Mouse (Mus musculus) C2C12 (cell line): ENCODE measurements at regions not wholly inside any gene's neighbourhood (a gene's known extent, or its start where the extent isn't known, plus 50 kb on each side); places are given as distances from the start of the nearest gene placed in this dataset.

ENCODE experiments used
- H3K27me3 ChIP-seq: one replicate; pipeline ENCODE4 v1.6.1; 2011; ENCODE audit not compliant: control insufficient read depth, insufficient read depth, insufficient read length
- H3K36me3 ChIP-seq: one replicate; pipeline ENCODE4 v1.6.1; 2011; ENCODE audit not compliant: control insufficient read depth, insufficient read depth
- H3K4me3 ChIP-seq: one replicate; pipeline ENCODE4 v1.5.1; 2011; ENCODE audit warnings: mild to moderate bottlenecking, control low read depth; ENCODE audit not compliant: poor library complexity, insufficient read depth, severe bottlenecking
- H3K79me2 ChIP-seq: one replicate; pipeline ENCODE4 v1.6.1; 2011; ENCODE audit not compliant: control insufficient read depth, insufficient read depth
- H3K79me3 ChIP-seq: one replicate; pipeline ENCODE4 v1.6.1; 2011; ENCODE audit warnings: low read depth, control low read depth
- H3ac ChIP-seq: one replicate; pipeline ENCODE3; 2011; ENCODE audit warnings: low read depth; ENCODE audit not compliant: control insufficient read depth, insufficient read length
- CEBPB ChIP-seq: IDR thresholded peaks from one replicate; pipeline ENCODE4 v1.6.1; 2011; ENCODE audit warnings: low read depth, mild to moderate bottlenecking, control low read depth, moderate library complexity
- CTCF ChIP-seq: IDR thresholded peaks from one replicate; pipeline ENCODE4 v1.5.1; 2011; ENCODE audit not compliant: control insufficient read depth, insufficient read depth, insufficient read length
- FOSL1 ChIP-seq: IDR thresholded peaks from one replicate; pipeline ENCODE4 v1.8.0; 2011; ENCODE audit warnings: mild to moderate bottlenecking, low read length; ENCODE audit not compliant: poor library complexity, insufficient read depth, severe bottlenecking
- MAX ChIP-seq: IDR thresholded peaks from one replicate; pipeline ENCODE4 v1.6.1; 2011; ENCODE audit warnings: mild to moderate bottlenecking, control low read depth
- MYOD1 ChIP-seq: IDR thresholded peaks from one replicate; pipeline ENCODE4 v1.6.1; 2011; ENCODE audit warnings: low read depth; ENCODE audit not compliant: control insufficient read depth, insufficient read length
- USF1 ChIP-seq: IDR thresholded peaks from one replicate; pipeline ENCODE4 v1.6.1; 2011; ENCODE audit warnings: low read depth, mild to moderate bottlenecking, control low read depth, moderate library complexity

- TF ChIP-seq FOSL1: no peak
- no peak for TF ChIP-seq USF1
- no peak for TF ChIP-seq MYOD1
- no peak for TF ChIP-seq CTCF
- TF ChIP-seq CEBPB: no peak
- TF ChIP-seq MAX: no peak
- H3K79me2 ChIP-seq: no peaks in the 10 kb centered on the region
- no peaks in the 10 kb centered on the region for H3K79me3 ChIP-seq
- H3K27me3 ChIP-seq: no peaks in the 10 kb centered on the region
- H3K36me3 ChIP-seq: no peaks in the 10 kb centered on the region
- H3ac ChIP-seq: no peak overlapping the region
- H3K4me3 ChIP-seq: no peak overlapping the region
These were observed 51.2 kb upstream of the Bmp4 start for GRCm38 (mm10) chr14:46441696-46442095.
